Mouse (Mus musculus): Measurements from ENCODE around the gene Stoml1. TPM values are rescaled to one million over a fixed set of nuclear protein-coding genes. Genes with fewer than 3 reads are reported as not detected.

Gene Stoml1
- total RNA-seq, 1 experiment: 51.7 TPM

- in situ Hi-C loops (cut with MboI; ENCODE audit: low sequenced_read_pairs in 2 of 2, unreplicated experiment in 2 of 2): loop anchor here in 1 of 2 experiments (25.0 kb wide), 1 partner anchor 352 kb away; no protein-coding TSS in a partner anchor
- Histone ChIP-seq H3K4me3 (ENCODE audit: insufficient read depth in 1 of 2, low read depth in 1 of 2, low read length in 2 of 2, poor library complexity in 1 of 2, severe bottlenecking in 1 of 2) (no peak overlapping the region), H3K4me1 (ENCODE audit: control insufficient read depth in 2 of 2, insufficient read depth in 2 of 2, low read length in 2 of 2, poor library complexity in 1 of 2) (peaks cover 29 to 42% of the 10 kb centered on the region in 2 experiments), H3K9me3 (ENCODE audit: control insufficient read depth, insufficient read depth, low read depth, low read length) (no peaks in the 10 kb centered on the region), H3K9ac (ENCODE audit: insufficient read depth, low read depth, low read length, poor library complexity, severe bottlenecking) (no peak overlapping the region), H3K36me3 (ENCODE audit: control insufficient read depth, insufficient read depth, low read length, poor library complexity, severe bottlenecking) (peaks cover 10% of the 10 kb centered on the region), H3K27ac (ENCODE audit: insufficient read depth, low read depth, low read length, poor library complexity, severe bottlenecking) (no peak overlapping the region)
- no peak for TF ChIP-seq ZNF384 (IDR thresholded peaks at IDR 0.05; ENCODE audit: low read depth, low read length)
- TF ChIP-seq MAFK (IDR thresholded peaks at IDR 0.05; ENCODE audit: insufficient read depth, low read depth, low read length): no peak
- TF ChIP-seq ZC3H11A (IDR thresholded peaks at IDR 0.05; ENCODE audit: borderline replicate concordance, low read depth, low read length): no peak
- TF ChIP-seq HCFC1 (IDR thresholded peaks at IDR 0.05; ENCODE audit: borderline replicate concordance, insufficient read depth, low read length): no peak
- TF ChIP-seq CHD2 (IDR thresholded peaks at IDR 0.05; ENCODE audit: low read depth, low read length): no peak
- no peak for DNase-seq (ENCODE audit: low read depth, low spot score)
These were observed 38.3 kb upstream of the Stoml1 start for GRCm38 (mm10) chr9:58214519-58215180.

GRCm38 (mm10) chr9:58216402-58216801 lies 36.6 kb upstream of the Stoml1 start:
- Histone ChIP-seq H3K4me1 (ENCODE audit: control insufficient read depth in 2 of 2, insufficient read depth in 2 of 2, low read length in 2 of 2, poor library complexity in 1 of 2) (peaks cover 22 to 43% of the 10 kb centered on the region in 2 experiments), H3K9ac (ENCODE audit: insufficient read depth, low read depth, low read length, poor library complexity, severe bottlenecking) (no peak overlapping the region), H3K4me3 (ENCODE audit: insufficient read depth in 1 of 2, low read depth in 1 of 2, low read length in 2 of 2, poor library complexity in 1 of 2, severe bottlenecking in 1 of 2) (no peak overlapping the region), H3K27ac (ENCODE audit: insufficient read depth, low read depth, low read length, poor library complexity, severe bottlenecking) (no peak overlapping the region), H3K36me3 (ENCODE audit: control insufficient read depth, insufficient read depth, low read length, poor library complexity, severe bottlenecking) (peaks cover 23% of the 10 kb centered on the region), H3K9me3 (ENCODE audit: control insufficient read depth, insufficient read depth, low read depth, low read length) (no peaks in the 10 kb centered on the region)
- peak; percentile 27; the same call in 1 of the 2 replicates for TF ChIP-seq ZC3H11A (IDR thresholded peaks at IDR 0.05; ENCODE audit: borderline replicate concordance, low read depth, low read length)
- TF ChIP-seq ZNF384 (IDR thresholded peaks at IDR 0.05; ENCODE audit: low read depth, low read length): no peak
- peak; percentile 59 for DNase-seq (ENCODE audit: low read depth, low spot score)
- in situ Hi-C loops (cut with MboI; ENCODE audit: low sequenced_read_pairs in 2 of 2, unreplicated experiment in 2 of 2): loop anchor here in 1 of 2 experiments (25.0 kb wide), 1 partner anchor 354 kb away; no protein-coding TSS in a partner anchor

- H3K4me1 ChIP-seq (ENCODE audit: control insufficient read depth in 2 of 2, insufficient read depth in 2 of 2, low read length in 2 of 2, poor library complexity in 1 of 2): peaks cover 20 to 48% of the 10 kb centered on the region in 2 experiments
- H3K9ac ChIP-seq (ENCODE audit: insufficient read depth, low read depth, low read length, poor library complexity, severe bottlenecking): no peak overlapping the region
- H3K36me3 ChIP-seq (ENCODE audit: control insufficient read depth, insufficient read depth, low read length, poor library complexity, severe bottlenecking): peaks cover 41% of the 10 kb centered on the region
- no peaks in the 10 kb centered on the region for H3K9me3 ChIP-seq (ENCODE audit: control insufficient read depth, insufficient read depth, low read depth, low read length)
- H3K4me3 ChIP-seq (ENCODE audit: insufficient read depth in 1 of 2, low read depth in 1 of 2, low read length in 2 of 2, poor library complexity in 1 of 2, severe bottlenecking in 1 of 2): no peak overlapping the region
- TF ChIP-seq ZC3H11A (IDR thresholded peaks at IDR 0.05; ENCODE audit: borderline replicate concordance, low read depth, low read length): no peak
- TF ChIP-seq MAFK (IDR thresholded peaks at IDR 0.05; ENCODE audit: insufficient read depth, low read depth, low read length): no peak
- TF ChIP-seq HCFC1 (IDR thresholded peaks at IDR 0.05; ENCODE audit: borderline replicate concordance, insufficient read depth, low read length): no peak
- TF ChIP-seq CHD2 (IDR thresholded peaks at IDR 0.05; ENCODE audit: low read depth, low read length): no peak
- in situ Hi-C loops (cut with MboI; ENCODE audit: low sequenced_read_pairs in 2 of 2, unreplicated experiment in 2 of 2): loop anchor here in 1 of 2 experiments (25.0 kb wide), 1 partner anchor 356 kb away; no protein-coding TSS in a partner anchor
- no peak for DNase-seq (ENCODE audit: low read depth, low spot score)
- H3K27ac ChIP-seq (ENCODE audit: insufficient read depth, low read depth, low read length, poor library complexity, severe bottlenecking): no peak overlapping the region
These were observed 34.4 kb upstream of the Stoml1 start for GRCm38 (mm10) chr9:58218539-58218938.

GRCm38 (mm10) chr9:58220218-58220903 lies 32.6 kb upstream of the Stoml1 start:
- DNase-seq (ENCODE audit: low read depth, low spot score): no peak
- TF ChIP-seq ZNF384 (IDR thresholded peaks at IDR 0.05; ENCODE audit: low read depth, low read length) (no peak), CHD2 (IDR thresholded peaks at IDR 0.05; ENCODE audit: low read depth, low read length) (no peak), MAFK (IDR thresholded peaks at IDR 0.05; ENCODE audit: insufficient read depth, low read depth, low read length) (no peak), HCFC1 (IDR thresholded peaks at IDR 0.05; ENCODE audit: borderline replicate concordance, insufficient read depth, low read length) (no peak), ZC3H11A (IDR thresholded peaks at IDR 0.05; ENCODE audit: borderline replicate concordance, low read depth, low read length) (no peak)
- Histone ChIP-seq H3K4me1 (ENCODE audit: control insufficient read depth in 2 of 2, insufficient read depth in 2 of 2, low read length in 2 of 2, poor library complexity in 1 of 2) (peaks cover 10 to 40% of the 10 kb centered on the region in 2 experiments), H3K9ac (ENCODE audit: insufficient read depth, low read depth, low read length, poor library complexity, severe bottlenecking) (no peak overlapping the region), H3K9me3 (ENCODE audit: control insufficient read depth, insufficient read depth, low read depth, low read length) (no peaks in the 10 kb centered on the region), H3K36me3 (ENCODE audit: control insufficient read depth, insufficient read depth, low read length, poor library complexity, severe bottlenecking) (peaks cover 57% of the 10 kb centered on the region), H3K27ac (ENCODE audit: insufficient read depth, low read depth, low read length, poor library complexity, severe bottlenecking) (no peak overlapping the region), H3K4me3 (ENCODE audit: insufficient read depth in 1 of 2, low read depth in 1 of 2, low read length in 2 of 2, poor library complexity in 1 of 2, severe bottlenecking in 1 of 2) (no peak overlapping the region)
- in situ Hi-C loops (cut with MboI; ENCODE audit: low sequenced_read_pairs in 2 of 2, unreplicated experiment in 2 of 2): loop anchor here in 1 of 2 experiments (25.0 kb wide), 1 partner anchor 358 kb away; no protein-coding TSS in a partner anchor

Data from ES-E14 (cell line).